Comparison of ENCODE assay signal across 9 mouse cellular contexts in genomic region chr6:23180096-23180495, GRCm38 (mm10). TPM values are rescaled to one million over a fixed set of nuclear protein-coding genes. Genes with fewer than 3 reads are reported as not detected.
DNase-seq lines count a peak whose midpoint lies in the region; ATAC-seq and TF ChIP-seq lines count a peak whose summit lies in the region.
"Had no signal": no experiment of that assay in that cellular context is flagged by ENCODE, and none has a peak within 500 bp of the region (broad histone marks: within the 10 kb centered on the region; RNA-seq: fewer than 3 reads in every experiment).

No protein-coding gene starts in this region.

- no peaks in the 10 kb centered on the region for H3K9me3 ChIP-seq in MEL (replicated peaks; ENCODE audit: insufficient read depth, low read length)
- no peaks in the 10 kb centered on the region for H3K9me3 ChIP-seq in hindbrain, embryonic 16.5 days (ENCODE audit: control insufficient read depth, low read length)
- H3K9me3 ChIP-seq: limb, embryonic 12.5 days had no signal

- peak overlapping the region; percentile 44 for H3K4me3 ChIP-seq in gastrocnemius, adult 2 months
- no peak overlapping the region for H3K4me3 ChIP-seq in MEL (ENCODE audit: control insufficient read depth in 1 of 2, insufficient read depth in 1 of 2, low read depth in 2 of 2, low read length in 2 of 2)
- H3K4me3 ChIP-seq in hindbrain, embryonic 16.5 days (ENCODE audit: low read length) = 0 out of 2 replicates have a peak overlapping the region, but pooled peaks have one; percentile 12
- H3K4me3 ChIP-seq: limb, embryonic 12.5 days had no signal

- no peaks in the 10 kb centered on the region for H3K4me1 ChIP-seq in MEL (ENCODE audit: control insufficient read depth in 1 of 2, insufficient read depth in 2 of 2, low read length in 2 of 2)
- H3K4me1 ChIP-seq in hindbrain, embryonic 16.5 days (ENCODE audit: control insufficient read depth, insufficient read depth, low read depth, low read length) = no peaks in the 10 kb centered on the region
- H3K4me1 ChIP-seq: limb, embryonic 12.5 days had no signal

- H3K36me3 ChIP-seq in MEL (ENCODE audit: control insufficient read depth in 1 of 2, insufficient read depth in 2 of 2, low read length in 2 of 2) = no peaks in the 10 kb centered on the region
- no peaks in the 10 kb centered on the region for H3K36me3 ChIP-seq in hindbrain, embryonic 16.5 days (ENCODE audit: control insufficient read depth, insufficient read depth, low read length)
- H3K36me3 ChIP-seq: limb, embryonic 12.5 days had no signal

- intact Hi-C loops in gastrocnemius, adult 2 months (cut with DNase I) = loop anchor here (10.0 kb wide), 1 partner anchor 275 kb away; no protein-coding TSS in a partner anchor
- intact Hi-C loops in left cerebral cortex, postnatal 4 days (cut with DNase I) = loop anchor here (10.0 kb wide), 1 partner anchor 285 kb away; no protein-coding TSS in a partner anchor

- no peak for TF ChIP-seq POLR2A in MEL (IDR thresholded peaks at IDR 0.05; ENCODE audit: control insufficient read depth in 1 of 2, insufficient read depth in 1 of 2, low read depth in 1 of 2, low read length in 2 of 2, poor library complexity in 1 of 2)

- H3K9ac ChIP-seq in MEL (ENCODE audit: control insufficient read depth, low read depth, low read length, poor library complexity, severe bottlenecking) = no peak overlapping the region
- H3K9ac ChIP-seq in hindbrain, embryonic 16.5 days (ENCODE audit: low read depth, low read length) = no peak overlapping the region
- H3K9ac ChIP-seq: limb, embryonic 12.5 days had no signal

- H3K4me2 ChIP-seq in hindbrain, embryonic 16.5 days (ENCODE audit: low read length) = peak overlapping the region; percentile 46
- H3K4me2 ChIP-seq: limb, embryonic 12.5 days had no signal

- 18% methylated on average over 8 of the region's 8 CpGs for WGBS in hindbrain, embryonic 16.5 days

- no peak overlapping the region for H3K27ac ChIP-seq in gastrocnemius, adult 2 months
- no peak overlapping the region for H3K27ac ChIP-seq in MEL (ENCODE audit: control insufficient read depth, low read depth, low read length)
- no peak overlapping the region for H3K27ac ChIP-seq in hindbrain, embryonic 16.5 days (ENCODE audit: low read depth, low read length)
- H3K27ac ChIP-seq: limb, embryonic 12.5 days had no signal

- peak; percentile 73 for TF ChIP-seq CTCF in gastrocnemius, adult 2 months (IDR thresholded peaks at IDR 0.05)
- TF ChIP-seq CTCF in MEL (IDR thresholded peaks at IDR 0.05 in 2 of 3, conservative IDR thresholded peaks at IDR 0.05 in 1 of 3; ENCODE audit: control insufficient read depth in 1 of 3, insufficient read depth in 1 of 3, low read depth in 2 of 3, low read length in 3 of 3, poor library complexity in 1 of 3, severe bottlenecking in 1 of 3) = peak in 2 of 3 experiments; percentile 36 to 70; a peak in 3 of 6 replicates

- no peaks in the 10 kb centered on the region for H3K27me3 ChIP-seq in MEL (ENCODE audit: control insufficient read depth in 1 of 2, insufficient read depth in 2 of 2, low read length in 2 of 2)
- H3K27me3 ChIP-seq in hindbrain, embryonic 16.5 days (replicated peaks; ENCODE audit: control insufficient read depth, insufficient read depth, low read length) = no peaks in the 10 kb centered on the region
- H3K27me3 ChIP-seq: limb, embryonic 12.5 days had no signal

- TF ChIP-seq RAD21 in MEL (IDR thresholded peaks at IDR 0.05; ENCODE audit: low read depth, low read length) = peak; percentile 72

- TF ChIP-seq EP300 in MEL (IDR thresholded peaks at IDR 0.05; ENCODE audit: low read depth in 1 of 2, low read length in 2 of 2) = no peak

- DNase-seq in gastrocnemius, adult 2 months = no peak
- DNase-seq in gastrocnemius, postnatal 4 days (ENCODE audit: low spot score in 2 of 2) = no peak
- DNase-seq in MEL (ENCODE audit: low read depth, low spot score) = peak; percentile 26
- DNase-seq in embryo, embryonic 11 days = peak; percentile 49
- peak; percentile 15 for DNase-seq in left cerebral cortex, postnatal 4 days
- peak; percentile 48 for DNase-seq in neural tube, embryonic 10.5 days (ENCODE audit: extremely low spot score, low spot score)

- ATAC-seq in hindbrain, embryonic 16.5 days = no peak
- no peak for ATAC-seq in megakaryocyte-erythroid progenitor cell, adult 5-6 weeks (replicated peaks; ENCODE audit: low FRiP score, low TSS enrichment, poor library complexity, severe bottlenecking)

- H3K79me2 ChIP-seq in MEL (ENCODE audit: control insufficient read depth, insufficient read depth, low read length, poor library complexity) = no peaks in the 10 kb centered on the region

TF ChIP-seq in MEL, 35 proteins besides CTCF, POLR2A, EP300 and RAD21:
- no peak for TF ChIP-seq JUND (IDR thresholded peaks at IDR 0.05; ENCODE audit: low read depth, low read length)
- no peak for TF ChIP-seq USF2 (IDR thresholded peaks at IDR 0.05; ENCODE audit: borderline replicate concordance in 1 of 2, insufficient read depth in 1 of 2, low read depth in 1 of 2, low read length in 2 of 2)
- TF ChIP-seq POLR2AphosphoS2 (IDR thresholded peaks at IDR 0.05; ENCODE audit: low read length) = no peak
- no peak for TF ChIP-seq GABPA (IDR thresholded peaks at IDR 0.05; ENCODE audit: low read depth, low read length)
- TF ChIP-seq ELF1 (IDR thresholded peaks at IDR 0.05; ENCODE audit: low read depth, low read length) = no peak
- TF ChIP-seq SMC3 (IDR thresholded peaks at IDR 0.05; ENCODE audit: low read depth, low read length) = peak; percentile 58
- no peak for TF ChIP-seq RCOR1 (IDR thresholded peaks at IDR 0.05; ENCODE audit: low read depth, low read length)
- peak; percentile 45 for TF ChIP-seq ZC3H11A (IDR thresholded peaks at IDR 0.05; ENCODE audit: low read depth, low read length)
- TF ChIP-seq CHD1 (IDR thresholded peaks at IDR 0.05; ENCODE audit: low read depth, low read length) = no peak
- TF ChIP-seq ZMIZ1 (IDR thresholded peaks at IDR 0.05; ENCODE audit: low read depth, low read length) = no peak
- no peak for TF ChIP-seq POLR2AphosphoS5 (IDR thresholded peaks at IDR 0.05; ENCODE audit: borderline replicate concordance, low read depth, low read length)
- no peak for TF ChIP-seq GATA1 (IDR thresholded peaks at IDR 0.05; ENCODE audit: low read depth, low read length)
- no peak for TF ChIP-seq MAZ (IDR thresholded peaks at IDR 0.05; ENCODE audit: low read depth, low read length)
- no peak for TF ChIP-seq MAFK (IDR thresholded peaks at IDR 0.05; ENCODE audit: borderline replicate concordance, low read depth, low read length)
- no peak for TF ChIP-seq TCF12 (IDR thresholded peaks at IDR 0.05; ENCODE audit: low read depth, low read length)
- no peak for TF ChIP-seq SIN3A (IDR thresholded peaks at IDR 0.05; ENCODE audit: low read length)

RNA-seq across cellular contexts. Expression of gene Aass, which starts 47.3 kb away (rescaled TPM):
- under 1 TPM; 0.28 to 0.73 TPM for total RNA-seq in gastrocnemius, adult 2 months (2021)
- under 1 TPM; 0.21 to 0.22 TPM for total RNA-seq in gastrocnemius, postnatal 4 days (2021)
- total RNA-seq in MEL (2012; rRNA removed) = not detected in 2 replicates
- not detected for polyA plus RNA-seq in MEL (2012; ENCODE audit: insufficient read depth in 1 of 2, insufficient read length in 2 of 2, low read depth in 1 of 2, low replicate concordance in 2 of 2, missing spikeins in 1 of 2)
- 0.74 TPM in 2 replicates for polyA plus RNA-seq in hindbrain, embryonic 16.5 days (2015; fragmentation: Nextera tagmentation; extraction: Ambion mirVana)
- under 1 TPM; 0.60 to 0.66 TPM for total RNA-seq in left cerebral cortex, postnatal 4 days (2021)
- total RNA-seq in megakaryocyte-erythroid progenitor cell, adult 5-6 weeks (2014; fragmentation: Nextera tagmentation) = not detected in 2 replicates
- not detected in 2 replicates for total RNA-seq in megakaryocyte-erythroid progenitor cell, adult 5-6 weeks (2017)

Comparison
In these comparisons a context has a peak if more than half of its experiments do, and no peak if none do; other contexts are left out.
1. DNase-seq: peak in MEL (single experiment), embryo, embryonic 11 days (single experiment), left cerebral cortex, postnatal 4 days (single experiment) and neural tube, embryonic 10.5 days (single experiment); none in gastrocnemius, adult 2 months (single experiment) and gastrocnemius, postnatal 4 days (0 of 2).
2. H3K4me3 ChIP-seq: peak in gastrocnemius, adult 2 months (single experiment) and hindbrain, embryonic 16.5 days (single experiment); none in MEL (0 of 2).